Mouse (Mus musculus): ENCODE results near the gene Nol9. TPM values are rescaled to one million over a fixed set of nuclear protein-coding genes. Genes with fewer than 3 reads are reported as not detected.
"Not testable (repeated sequence)": the region's sequence is repeated elsewhere in the genome, so short reads cannot be mapped to it uniquely, and the experiment has no call there.

The Nol9 gene
- polyA plus RNA-seq, 1 experiment: 8.0 TPM

GRCm38 (mm10) chr4:152024525-152024924, 14.6 kb upstream of the Nol9 start:
- no peak overlapping the region for H3K4me3 ChIP-seq (ENCODE audit: control insufficient read depth, low read depth, low read length)
- no peak for TF ChIP-seq CTCF (IDR thresholded peaks at IDR 0.05; ENCODE audit: control insufficient read depth, insufficient read depth, insufficient replicate concordance, low read depth, low read length)
- no peak for TF ChIP-seq POLR2A (IDR thresholded peaks at IDR 0.05; ENCODE audit: control insufficient read depth, low read depth, low read length)
- H3K27ac ChIP-seq (ENCODE audit: control insufficient read depth, insufficient read depth, low read depth, low read length): no peak overlapping the region
- H3K4me1 ChIP-seq (ENCODE audit: control insufficient read depth, insufficient read depth, low read length): peaks cover 13% of the 10 kb centered on the region
- no peaks in the 10 kb centered on the region for H3K27me3 ChIP-seq (ENCODE audit: control insufficient read depth, insufficient read depth, low read length)
- H3K36me3 ChIP-seq (ENCODE audit: control insufficient read depth, insufficient read depth, low read length): no peaks in the 10 kb centered on the region; the same call in 1 of the 2 replicates

DNA sequence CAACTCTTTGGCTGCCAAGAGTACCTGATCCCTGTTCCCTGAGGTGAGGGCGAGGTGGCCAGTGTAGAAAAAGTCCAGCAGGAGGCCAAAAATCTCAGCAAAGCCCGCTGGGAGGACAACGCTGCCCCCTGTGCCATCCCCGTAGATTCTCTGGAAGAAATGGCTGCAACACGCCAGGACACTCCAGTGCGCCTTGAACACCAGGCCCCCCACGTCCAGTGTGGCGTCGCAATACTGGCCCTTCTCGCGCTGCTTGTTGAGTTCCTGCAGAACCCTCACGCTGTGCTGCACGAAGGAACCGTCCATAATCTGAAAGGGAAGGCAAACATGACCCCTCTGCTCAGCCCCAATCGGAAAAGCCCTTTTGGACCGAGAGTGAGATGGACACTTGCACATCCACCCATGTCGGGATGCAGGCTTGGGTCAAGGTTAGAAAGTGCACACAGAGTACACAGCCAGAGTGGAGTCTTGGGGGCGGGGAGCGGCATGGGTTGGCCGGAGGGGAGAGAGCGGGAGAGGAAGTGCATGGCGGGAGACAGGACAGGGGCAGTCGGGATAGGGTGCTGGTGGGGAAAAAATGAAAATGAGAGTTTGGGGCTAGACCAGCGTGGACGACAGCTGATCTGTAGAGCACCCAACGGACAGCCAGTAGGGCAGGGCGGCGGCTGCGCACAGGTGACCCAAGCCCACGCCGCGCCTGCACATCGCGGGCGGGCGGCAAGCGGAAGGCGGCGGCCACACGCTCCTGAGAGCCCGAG, 12.2 kb upstream of the Nol9 start:
- H3K27ac ChIP-seq (ENCODE audit: control insufficient read depth, insufficient read depth, low read depth, low read length): peak overlapping the region; percentile 79
- peaks cover 13% of the 10 kb centered on the region for H3K4me1 ChIP-seq (ENCODE audit: control insufficient read depth, insufficient read depth, low read length)
- no peak for TF ChIP-seq POLR2A (IDR thresholded peaks at IDR 0.05; ENCODE audit: control insufficient read depth, low read depth, low read length)
- TF ChIP-seq CTCF (IDR thresholded peaks at IDR 0.05; ENCODE audit: control insufficient read depth, insufficient read depth, insufficient replicate concordance, low read depth, low read length): no peak
- H3K27me3 ChIP-seq (ENCODE audit: control insufficient read depth, insufficient read depth, low read length): no peaks in the 10 kb centered on the region
- no peaks in the 10 kb centered on the region; the same call in 1 of the 2 replicates for H3K36me3 ChIP-seq (ENCODE audit: control insufficient read depth, insufficient read depth, low read length)
- peak overlapping the region; percentile 95 for H3K4me3 ChIP-seq (ENCODE audit: control insufficient read depth, low read depth, low read length)

- Histone ChIP-seq H3K36me3 (ENCODE audit: control insufficient read depth, insufficient read depth, low read length) (no peaks in the 10 kb centered on the region; the same call in 1 of the 2 replicates), H3K4me3 (ENCODE audit: control insufficient read depth, low read depth, low read length) (peak within 1 kb of the TSS; percentile 95), H3K4me1 (ENCODE audit: control insufficient read depth, insufficient read depth, low read length) (peaks cover 13% of the 10 kb centered on the region), H3K27ac (ENCODE audit: control insufficient read depth, insufficient read depth, low read depth, low read length) (peak within 1 kb of the TSS; percentile 79), H3K27me3 (ENCODE audit: control insufficient read depth, insufficient read depth, low read length) (no peaks in the 10 kb centered on the region)
- TF ChIP-seq CTCF (IDR thresholded peaks at IDR 0.05; ENCODE audit: control insufficient read depth, insufficient read depth, insufficient replicate concordance, low read depth, low read length) (no peak), POLR2A (IDR thresholded peaks at IDR 0.05; ENCODE audit: control insufficient read depth, low read depth, low read length) (peak; percentile 94)
Observed at GRCm38 (mm10) chr4:152027524-152027923, 11.6 kb upstream of the Nol9 start, which contains the start of gene Zbtb48. Gene Zbtb48 (minus strand): TSS chr4:152027671.

- Histone ChIP-seq H3K27me3 (ENCODE audit: control insufficient read depth, insufficient read depth, low read length) (no peaks in the 10 kb centered on the region), H3K36me3 (ENCODE audit: control insufficient read depth, insufficient read depth, low read length) (no peaks in the 10 kb centered on the region; the same call in 1 of the 2 replicates), H3K4me1 (ENCODE audit: control insufficient read depth, insufficient read depth, low read length) (peaks cover 13% of the 10 kb centered on the region), H3K27ac (ENCODE audit: control insufficient read depth, insufficient read depth, low read depth, low read length) (no peak overlapping the region; the same call in 1 of the 2 replicates), H3K4me3 (ENCODE audit: control insufficient read depth, low read depth, low read length) (peak overlapping the region; percentile 95)
- TF ChIP-seq CTCF (IDR thresholded peaks at IDR 0.05; ENCODE audit: control insufficient read depth, insufficient read depth, insufficient replicate concordance, low read depth, low read length) (no peak), POLR2A (IDR thresholded peaks at IDR 0.05; ENCODE audit: control insufficient read depth, low read depth, low read length) (no peak)
Observed at GRCm38 (mm10) chr4:152028456-152028855, 10.7 kb upstream of the Nol9 start.

DNA sequence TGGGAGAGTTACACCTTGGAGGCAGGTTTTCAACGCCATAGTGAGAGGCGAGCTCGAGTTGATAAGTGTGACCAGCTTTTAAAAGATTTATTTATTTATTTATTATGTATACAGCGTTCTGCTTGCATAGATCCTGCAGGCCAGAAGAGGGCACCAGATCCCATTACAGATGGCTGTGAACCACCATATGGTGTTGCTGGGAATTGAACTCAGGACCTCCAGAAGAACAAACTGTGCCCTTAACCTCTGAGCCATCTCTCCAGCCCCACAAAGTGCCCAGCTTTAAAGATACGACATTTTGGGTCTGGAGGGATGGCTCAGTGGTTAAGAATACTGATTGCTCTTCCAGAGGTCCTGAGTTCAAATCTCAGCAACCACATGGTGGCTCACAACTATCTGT, 10.0 kb upstream of the Nol9 start:
- H3K4me3 ChIP-seq (ENCODE audit: control insufficient read depth, low read depth, low read length): peak overlapping the region; percentile 95
- no peaks in the 10 kb centered on the region for H3K27me3 ChIP-seq (ENCODE audit: control insufficient read depth, insufficient read depth, low read length)
- no peak overlapping the region for H3K27ac ChIP-seq (ENCODE audit: control insufficient read depth, insufficient read depth, low read depth, low read length)
- TF ChIP-seq CTCF (IDR thresholded peaks at IDR 0.05; ENCODE audit: control insufficient read depth, insufficient read depth, insufficient replicate concordance, low read depth, low read length): no peak
- no peak for TF ChIP-seq POLR2A (IDR thresholded peaks at IDR 0.05; ENCODE audit: control insufficient read depth, low read depth, low read length)
- no peaks in the 10 kb centered on the region; the same call in 1 of the 2 replicates for H3K36me3 ChIP-seq (ENCODE audit: control insufficient read depth, insufficient read depth, low read length)
- H3K4me1 ChIP-seq (ENCODE audit: control insufficient read depth, insufficient read depth, low read length): peaks cover 13% of the 10 kb centered on the region

DNA sequence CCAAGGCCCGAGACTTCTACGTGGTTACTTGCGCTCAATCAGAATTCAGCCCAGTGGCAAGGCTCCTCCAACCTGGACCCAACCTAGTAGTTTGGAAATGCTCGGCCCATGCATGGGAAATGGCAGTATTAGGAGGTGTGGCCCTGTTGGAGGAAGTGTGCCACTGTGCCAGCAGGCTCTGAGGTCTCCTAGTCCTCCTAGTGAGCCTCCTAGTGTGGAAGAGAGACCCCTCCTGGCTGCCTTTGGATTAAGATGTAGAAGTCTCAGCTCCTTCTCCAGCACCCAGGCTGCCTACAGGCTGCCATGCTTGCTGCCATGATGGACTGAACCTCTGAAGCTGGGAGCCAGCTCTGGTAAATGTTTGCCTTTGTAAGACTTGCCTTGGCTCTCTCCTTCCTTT, 9.1 kb upstream of the Nol9 start:
- no peaks in the 10 kb centered on the region; the same call in 1 of the 2 replicates for H3K36me3 ChIP-seq (ENCODE audit: control insufficient read depth, insufficient read depth, low read length)
- H3K27me3 ChIP-seq (ENCODE audit: control insufficient read depth, insufficient read depth, low read length): no peaks in the 10 kb centered on the region
- peaks cover 13% of the 10 kb centered on the region for H3K4me1 ChIP-seq (ENCODE audit: control insufficient read depth, insufficient read depth, low read length)
- no peak for TF ChIP-seq POLR2A (IDR thresholded peaks at IDR 0.05; ENCODE audit: control insufficient read depth, low read depth, low read length)
- H3K27ac ChIP-seq (ENCODE audit: control insufficient read depth, insufficient read depth, low read depth, low read length): no peak overlapping the region
- H3K4me3 ChIP-seq (ENCODE audit: control insufficient read depth, low read depth, low read length): peak overlapping the region; percentile 83

- Histone ChIP-seq H3K27me3 (ENCODE audit: control insufficient read depth, insufficient read depth, low read length) (no peaks in the 10 kb centered on the region), H3K36me3 (ENCODE audit: control insufficient read depth, insufficient read depth, low read length) (no peaks in the 10 kb centered on the region; the same call in 1 of the 2 replicates), H3K4me1 (ENCODE audit: control insufficient read depth, insufficient read depth, low read length) (peaks cover 8% of the 10 kb centered on the region), H3K27ac (ENCODE audit: control insufficient read depth, insufficient read depth, low read depth, low read length) (no peak overlapping the region; the same call in 1 of the 2 replicates), H3K4me3 (ENCODE audit: control insufficient read depth, low read depth, low read length) (peak overlapping the region; percentile 83)
- TF ChIP-seq CTCF (IDR thresholded peaks at IDR 0.05; ENCODE audit: control insufficient read depth, insufficient read depth, insufficient replicate concordance, low read depth, low read length) (no peak), POLR2A (IDR thresholded peaks at IDR 0.05; ENCODE audit: control insufficient read depth, low read depth, low read length) (no peak)
Observed at GRCm38 (mm10) chr4:152032922-152033321, 6.2 kb upstream of the Nol9 start.

GRCm38 (mm10) chr4:152036464-152036863, 2.7 kb upstream of the Nol9 start:
- not testable (repeated sequence) for H3K4me3 ChIP-seq (ENCODE audit: control insufficient read depth, low read depth, low read length); H3K27me3 ChIP-seq (ENCODE audit: control insufficient read depth, insufficient read depth, low read length); H3K36me3 ChIP-seq (ENCODE audit: control insufficient read depth, insufficient read depth, low read length); H3K27ac ChIP-seq (ENCODE audit: control insufficient read depth, insufficient read depth, low read depth, low read length); H3K4me1 ChIP-seq (ENCODE audit: control insufficient read depth, insufficient read depth, low read length)

All from testis, adult 2 months (tissue).